Mouse (Mus musculus) forebrain, embryonic 11.5 days (tissue): Measurements from ENCODE around the gene Spag16. TPM values are rescaled to one million over a fixed set of nuclear protein-coding genes. Genes with fewer than 3 reads are reported as not detected.

Experiments
- ATAC-seq: fragments of 200-750 bp; cut with Nextera tagmentation; replicated peaks from 2 replicates; pipeline ENCODE4 v1.8.0; 2017; ENCODE audit warnings: moderate TSS enrichment; ENCODE audit not compliant: low FRiP score
- DNase-seq: peaks from one replicate; pipeline ENCODE4 v3.0.0-alpha.2; 2017; ENCODE audit warnings: low spot score
- H3K27ac ChIP-seq: fragments of 300-500 bp; sonication (generic); 2 replicates; pipeline ENCODE4 v1.5.1; 2014; ENCODE audit warnings: low read depth, low read length
- H3K27me3 ChIP-seq: fragments of 300-500 bp; sonication (generic); 2 replicates; pipeline ENCODE4 v1.6.1; 2014; ENCODE audit warnings: mild to moderate bottlenecking, low read length, mixed read lengths; ENCODE audit not compliant: control insufficient read depth, insufficient read depth
- H3K36me3 ChIP-seq: fragments of 300-500 bp; sonication (generic); 2 replicates; pipeline ENCODE4 v1.6.1; 2014; ENCODE audit warnings: mild to moderate bottlenecking, low read length, moderate library complexity, mixed read lengths; ENCODE audit not compliant: control insufficient read depth, insufficient read depth
- H3K4me1 ChIP-seq: fragments of 300-500 bp; sonication (generic); replicated peaks from 2 replicates; pipeline ENCODE4 v1.6.1; 2014; ENCODE audit warnings: low read length, mixed read lengths; ENCODE audit not compliant: control insufficient read depth, insufficient read depth
- H3K4me2 ChIP-seq: fragments of 300-500 bp; sonication (generic); 2 replicates; pipeline ENCODE4 v1.6.1; 2014; ENCODE audit warnings: low read depth, mild to moderate bottlenecking, low read length, moderate library complexity, mixed read lengths; ENCODE audit not compliant: severe bottlenecking
- H3K4me3 ChIP-seq: fragments of 300-500 bp; sonication (generic); 2 replicates; pipeline ENCODE4 v1.5.1; 2014; ENCODE audit warnings: low read depth, low read length
- H3K9ac ChIP-seq: fragments of 300-500 bp; sonication (generic); 2 replicates; pipeline ENCODE4 v1.6.1; 2014; ENCODE audit warnings: low read length
- H3K9me3 ChIP-seq: fragments of 300-500 bp; sonication (generic); 2 replicates; pipeline ENCODE4 v1.6.1; 2016; ENCODE audit warnings: low read length, mixed read lengths; ENCODE audit not compliant: control insufficient read depth
- WGBS: fragments of 180-500 bp; shearing (Covaris S2); extraction: QIAGEN DNeasy Blood & Tissue Kit; methylation state at CpG from one replicate; pipeline ENCODE4 v1.1.7; 2014; 5-methylcytosine and 5-hydroxymethylcytosine counted together
- polyA plus RNA-seq: library from polyadenylated mRNA; unstranded; fragments of >200 nt; fragmentation: Nextera tagmentation; extraction: Ambion mirVana; gene quantifications from 2 replicates; pipeline ENCODE4 v1.2.1, GENCODE M21; 2014

Gene Spag16
- polyA plus RNA-seq, 1 experiment from 2014 or later = 2.1 TPM

DNA sequence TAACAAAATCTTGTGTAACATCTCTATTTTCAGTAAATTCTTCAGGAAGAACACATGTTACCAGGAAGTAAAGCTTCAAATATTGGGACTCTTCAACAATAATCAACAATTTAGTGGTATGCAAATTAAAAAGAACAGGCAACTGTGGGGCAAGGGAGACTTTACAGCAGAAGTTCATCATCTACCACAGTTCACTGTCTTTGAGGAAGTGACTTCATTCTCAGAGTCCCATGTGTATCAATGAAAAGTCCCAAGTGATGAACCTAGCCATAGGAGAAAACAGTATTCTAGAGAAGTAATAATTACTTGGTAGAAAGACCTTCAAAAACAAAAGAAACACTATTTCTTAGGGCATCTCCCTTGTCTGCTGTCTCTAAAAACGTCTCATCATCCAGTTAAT, 457.4 kb downstream of the Spag16 start:
- no peak overlapping the region for H3K4me3 ChIP-seq
- H3K4me2 ChIP-seq = no peak overlapping the region
- DNase-seq (no peak), ATAC-seq (no peak)
- no peaks in the 10 kb centered on the region for H3K9me3 ChIP-seq
- H3K9ac ChIP-seq = no peak overlapping the region
- no peaks in the 10 kb centered on the region for H3K27me3 ChIP-seq
- H3K36me3 ChIP-seq = no peaks in the 10 kb centered on the region
- H3K27ac ChIP-seq = no peak overlapping the region
- 77% methylated on average over 1 of the region's 1 CpGs for WGBS
- no peaks in the 10 kb centered on the region for H3K4me1 ChIP-seq

DNA sequence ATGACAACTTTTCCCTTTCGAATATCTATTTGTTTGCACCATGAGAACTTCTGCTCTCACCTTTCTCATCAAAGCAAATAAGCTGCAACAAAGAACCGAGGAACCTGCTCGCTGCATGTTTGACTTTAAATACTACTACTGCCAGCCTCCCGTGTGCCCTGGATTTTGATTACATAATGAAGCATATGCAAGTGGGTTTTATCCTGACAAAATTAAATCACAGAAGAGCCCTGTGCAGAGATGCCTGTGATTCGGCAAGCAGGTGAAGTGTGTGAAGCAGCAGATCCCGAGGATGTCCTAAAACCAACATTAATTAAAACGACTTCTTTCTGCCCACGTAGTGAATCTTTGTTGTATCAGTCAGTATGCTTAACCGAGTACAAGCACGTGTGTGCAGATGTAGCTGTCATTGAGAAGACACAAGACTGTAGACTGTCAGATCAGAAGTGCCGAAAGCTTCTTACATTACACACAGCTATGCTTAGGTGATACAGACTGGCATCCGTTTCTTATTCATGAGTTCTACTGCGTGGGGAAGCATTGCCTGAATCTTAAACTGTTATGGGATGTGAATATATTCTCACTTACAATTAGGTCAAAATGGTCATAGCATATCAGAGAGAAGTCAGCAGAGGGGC, 489.5 kb downstream of the Spag16 start:
- H3K4me3 ChIP-seq = no peak overlapping the region
- DNase-seq (no peak), ATAC-seq (no peak)
- no peak overlapping the region for H3K9ac ChIP-seq
- H3K27me3 ChIP-seq = no peaks in the 10 kb centered on the region
- H3K36me3 ChIP-seq = no peaks in the 10 kb centered on the region
- H3K4me2 ChIP-seq = no peak overlapping the region
- 87% methylated on average over 13 of the region's 13 CpGs for WGBS
- no peaks in the 10 kb centered on the region for H3K4me1 ChIP-seq
- H3K27ac ChIP-seq = no peak overlapping the region
- no peaks in the 10 kb centered on the region for H3K9me3 ChIP-seq

DNA sequence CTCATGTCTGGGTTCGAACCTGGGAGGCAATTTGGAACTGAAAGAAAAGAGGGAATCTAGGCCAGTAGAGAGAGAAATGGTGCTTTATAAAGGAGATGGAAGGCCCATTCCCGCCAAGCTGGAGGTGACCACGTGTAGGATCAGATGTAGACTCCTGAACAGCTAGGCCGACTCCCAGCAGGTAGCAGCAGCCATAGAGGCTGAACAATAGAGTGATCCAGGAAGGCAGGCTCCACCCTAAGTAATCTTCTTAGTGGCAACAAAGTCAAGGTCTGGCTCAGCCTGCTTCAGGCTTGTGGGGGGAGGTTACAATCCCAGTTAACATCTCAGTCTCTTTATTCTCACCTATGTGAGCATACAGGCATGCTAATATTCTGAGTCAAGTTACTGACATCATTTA, 494.2 kb downstream of the Spag16 start:
- Histone ChIP-seq H3K36me3 (no peaks in the 10 kb centered on the region), H3K27me3 (no peaks in the 10 kb centered on the region), H3K9ac (no peak overlapping the region), H3K27ac (no peak overlapping the region), H3K4me1 (no peaks in the 10 kb centered on the region), H3K9me3 (no peaks in the 10 kb centered on the region), H3K4me2 (no peak overlapping the region), H3K4me3 (no peak overlapping the region)
- 72% methylated on average over 4 of the region's 4 CpGs for WGBS
- ATAC-seq = no peak
- no peak for DNase-seq

DNA sequence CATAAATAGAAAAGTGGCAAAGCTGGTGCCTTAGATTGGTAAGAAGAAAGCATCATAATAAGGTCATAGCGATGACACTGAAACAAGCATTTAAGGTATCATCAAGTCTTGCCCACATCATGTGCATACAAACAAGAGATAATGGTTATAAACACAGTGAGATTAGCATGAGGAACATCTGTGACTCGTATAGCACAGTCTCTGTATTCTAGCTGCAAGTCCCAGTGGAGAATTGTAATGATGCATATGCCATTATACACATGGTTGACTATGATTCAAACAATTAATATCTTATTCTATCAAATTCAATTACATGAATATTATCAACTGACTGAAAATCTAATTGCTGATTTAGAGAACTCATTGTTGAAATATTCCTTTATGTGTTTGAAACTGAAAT, 519.4 kb downstream of the Spag16 start:
- no peaks in the 10 kb centered on the region for H3K27me3 ChIP-seq
- no peak overlapping the region for H3K4me2 ChIP-seq
- no peak overlapping the region for H3K4me3 ChIP-seq
- ATAC-seq = no peak
- H3K27ac ChIP-seq = no peak overlapping the region
- no peak for DNase-seq
- no peaks in the 10 kb centered on the region for H3K4me1 ChIP-seq
- H3K36me3 ChIP-seq = no peaks in the 10 kb centered on the region
- no peak overlapping the region for H3K9ac ChIP-seq
- WGBS = 83% methylated on average over 2 of the region's 2 CpGs
- H3K9me3 ChIP-seq = no peaks in the 10 kb centered on the region

DNA sequence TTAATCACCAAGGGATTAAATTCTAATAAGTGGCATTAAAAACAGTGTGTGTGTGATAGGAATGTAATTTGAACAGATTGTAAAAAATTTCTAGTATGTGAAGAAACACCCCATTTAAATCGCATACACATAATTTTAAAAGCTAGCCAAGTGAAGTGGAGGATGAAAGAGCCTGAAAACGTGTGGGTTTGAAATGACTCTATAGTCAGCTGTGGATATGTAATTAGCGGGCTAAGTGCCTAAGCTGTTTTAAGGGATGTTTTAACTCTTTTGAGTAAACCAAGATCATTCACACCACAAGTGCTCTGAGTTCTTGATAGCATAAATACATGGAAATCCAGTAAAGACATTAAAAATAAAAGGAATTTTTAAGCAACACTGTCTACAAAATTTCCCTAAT, 524.6 kb downstream of the Spag16 start:
- H3K27me3 ChIP-seq = no peaks in the 10 kb centered on the region
- no peaks in the 10 kb centered on the region for H3K36me3 ChIP-seq
- 69% methylated on average over 3 of the region's 3 CpGs for WGBS
- no peak overlapping the region for H3K4me3 ChIP-seq
- DNase-seq (no peak), ATAC-seq (no peak)
- no peak overlapping the region for H3K4me2 ChIP-seq
- H3K27ac ChIP-seq = no peak overlapping the region
- H3K9ac ChIP-seq = no peak overlapping the region
- H3K9me3 ChIP-seq = no peaks in the 10 kb centered on the region
- no peaks in the 10 kb centered on the region for H3K4me1 ChIP-seq

DNA sequence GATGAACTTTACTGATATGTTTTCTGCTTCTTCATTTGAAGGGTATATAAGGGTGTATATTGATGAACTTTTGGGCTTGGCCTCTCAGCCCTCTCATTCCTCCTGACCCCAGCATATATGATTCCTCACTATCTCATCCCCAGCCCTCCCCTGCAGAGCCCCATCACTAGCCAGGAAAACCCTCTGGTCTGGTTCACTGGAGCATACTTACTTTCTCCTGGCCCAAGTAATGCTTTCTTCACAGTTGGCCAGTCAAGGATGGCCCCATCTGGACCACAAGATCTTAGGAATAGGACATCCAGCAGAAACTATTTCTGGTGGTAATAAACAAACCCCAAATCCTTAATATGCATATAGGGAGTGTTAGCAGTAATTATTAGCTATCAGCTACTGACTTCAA, 527.2 kb downstream of the Spag16 start:
- no peaks in the 10 kb centered on the region for H3K27me3 ChIP-seq
- no peak overlapping the region for H3K27ac ChIP-seq
- H3K4me2 ChIP-seq = no peak overlapping the region
- H3K9me3 ChIP-seq = no peaks in the 10 kb centered on the region
- no peak for ATAC-seq
- no peak overlapping the region for H3K9ac ChIP-seq
- H3K36me3 ChIP-seq = no peaks in the 10 kb centered on the region
- no peak overlapping the region for H3K4me3 ChIP-seq
- no peak for DNase-seq
- no peaks in the 10 kb centered on the region for H3K4me1 ChIP-seq

DNA sequence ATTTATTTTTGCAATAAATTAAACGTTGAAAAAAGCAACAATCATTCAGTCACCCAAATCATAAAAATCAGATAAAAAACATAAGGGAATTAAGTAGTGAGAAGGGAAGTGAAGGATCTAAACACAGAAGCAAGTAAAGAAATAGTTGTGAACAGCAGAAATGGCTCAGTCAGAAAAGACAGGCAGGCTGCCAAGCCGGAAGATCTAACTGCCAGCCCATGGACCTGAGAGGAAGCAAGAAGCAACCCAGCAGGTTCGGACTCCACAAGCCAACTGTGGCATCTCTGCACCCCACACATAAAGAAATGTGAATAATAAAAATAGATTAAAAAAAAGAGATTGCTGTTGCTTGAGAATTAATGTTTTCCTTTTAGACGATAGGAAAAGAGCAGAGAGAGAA, 545.0 kb downstream of the Spag16 start:
- 73% methylated on average over 4 of the region's 4 CpGs for WGBS
- H3K9me3 ChIP-seq = no peaks in the 10 kb centered on the region
- ATAC-seq = no peak

DNA sequence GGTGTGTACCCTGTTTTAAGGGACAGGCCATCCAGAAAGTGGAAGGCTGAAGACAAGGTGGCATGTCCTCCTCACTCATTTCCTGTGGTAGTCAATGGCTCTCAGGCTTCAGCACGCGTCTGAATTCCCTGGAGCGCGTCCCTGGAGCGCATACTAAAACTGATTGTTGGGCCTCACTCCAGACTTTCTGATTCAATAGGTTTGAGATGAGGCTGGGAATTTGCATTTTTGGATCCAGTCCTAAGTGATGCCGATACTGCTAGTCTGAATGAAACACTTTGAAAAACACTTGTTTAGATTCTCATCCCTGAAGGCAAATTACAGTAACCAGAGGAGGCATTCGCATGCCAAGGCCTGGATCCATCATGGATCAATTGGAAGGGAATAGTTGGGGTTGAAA, 553.3 kb downstream of the Spag16 start:
- Histone ChIP-seq H3K9me3 (no peaks in the 10 kb centered on the region), H3K27ac (no peak overlapping the region), H3K9ac (no peak overlapping the region), H3K27me3 (no peaks in the 10 kb centered on the region), H3K4me2 (no peak overlapping the region), H3K36me3 (no peaks in the 10 kb centered on the region), H3K4me1 (no peaks in the 10 kb centered on the region), H3K4me3 (no peak overlapping the region)
- WGBS = 92% methylated on average over 7 of the region's 7 CpGs
- DNase-seq = no peak
- ATAC-seq = no peak

More for the DNA sequence above, 545.0 kb downstream of the Spag16 start:
- Histone ChIP-seq H3K36me3 (no peaks in the 10 kb centered on the region), H3K4me2 (no peak overlapping the region), H3K27me3 (no peaks in the 10 kb centered on the region), H3K4me3 (no peak overlapping the region), H3K27ac (no peak overlapping the region), H3K9ac (no peak overlapping the region), H3K4me1 (no peaks in the 10 kb centered on the region)
- no peak for DNase-seq
